Mouse (Mus musculus) spleen, adult 12 weeks (tissue): Measurements from ENCODE around the gene Dhx34.
A peak's percentile ranks its signal among the peaks of the same experiment; 100 is the strongest.

ENCODE experiments used
- DNase-seq: peaks from one replicate; pipeline ENCODE4 v3.0.0; 2022; ENCODE audit warnings: low spot score

Dhx34 gene

GRCm38 (mm10) chr7:16208781-16209665 lies 12.8 kb downstream of the Dhx34 start:
- no peak for DNase-seq

- DNase-seq: no peak
These were observed 14.3 kb downstream of the Dhx34 start for GRCm38 (mm10) chr7:16207496-16207895.

GRCm38 (mm10) chr7:16207076-16207475 lies 14.8 kb downstream of the Dhx34 start:
- DNase-seq: no peak

GRCm38 (mm10) chr7:16204791-16205190 lies 17.0 kb downstream of the Dhx34 start:
- DNase-seq: no peak

GRCm38 (mm10) chr7:16203505-16203903 lies 18.3 kb downstream of the Dhx34 start:
- no peak for DNase-seq

GRCm38 (mm10) chr7:16202756-16203504 lies 18.9 kb downstream of the Dhx34 start:
- no peak for DNase-seq

GRCm38 (mm10) chr7:16201136-16201535 lies 20.7 kb downstream of the Dhx34 start:
- DNase-seq: no peak

- DNase-seq: no peak
These were observed 23.3 kb downstream of the Dhx34 start for GRCm38 (mm10) chr7:16198540-16198939.

GRCm38 (mm10) chr7:16197166-16197565 lies 24.7 kb downstream of the Dhx34 start:
- no peak for DNase-seq

GRCm38 (mm10) chr7:16196616-16197015 lies 25.2 kb downstream of the Dhx34 start:
- DNase-seq: no peak

- DNase-seq: no peak
These were observed 28.1 kb downstream of the Dhx34 start for GRCm38 (mm10) chr7:16193702-16194101.

- DNase-seq: peak; percentile 48
These were observed 29.5 kb downstream of the Dhx34 start for GRCm38 (mm10) chr7:16192315-16192714.

- DNase-seq: no peak
These were observed 34.3 kb downstream of the Dhx34 start for GRCm38 (mm10) chr7:16187494-16187893.

GRCm38 (mm10) chr7:16183663-16184062 lies 38.2 kb downstream of the Dhx34 start:
- DNase-seq: no peak

GRCm38 (mm10) chr7:16178114-16178513 lies 43.7 kb downstream of the Dhx34 start:
- DNase-seq: no peak

- DNase-seq: no peak
These were observed 46.3 kb downstream of the Dhx34 start for GRCm38 (mm10) chr7:16175542-16175931.

- no peak for DNase-seq
These were observed 47.0 kb downstream of the Dhx34 start, which contains the start of gene Meis3 for GRCm38 (mm10) chr7:16174597-16175541. Meis3 (plus strand) TSS chr7:16175090.

GRCm38 (mm10) chr7:16173146-16173545 lies 48.7 kb downstream of the Dhx34 start:
- DNase-seq: no peak

- no peak for DNase-seq
These were observed 49.2 kb downstream of the Dhx34 start for GRCm38 (mm10) chr7:16172586-16173140.

- no peak for DNase-seq
These were observed 49.7 kb downstream of the Dhx34 start for GRCm38 (mm10) chr7:16172141-16172581.

- DNase-seq: no peak
These were observed 59.8 kb downstream of the Dhx34 start for GRCm38 (mm10) chr7:16162036-16162435.

- DNase-seq: no peak
These were observed 60.5 kb downstream of the Dhx34 start for GRCm38 (mm10) chr7:16161302-16161701.
